Mouse (Mus musculus): Measurements from ENCODE around the gene D430041D05Rik. TPM values are rescaled to one million over a fixed set of nuclear protein-coding genes. Genes with fewer than 3 reads are reported as not detected.

Gene D430041D05Rik
- total RNA-seq, 2 experiments from 2014 or later: 1.3 to 1.9 TPM

GRCm38 (mm10) chr2:104282835-104283234 lies 128.0 kb downstream of the D430041D05Rik start:
- no peak for DNase-seq
- H3K4me3 ChIP-seq: no peak overlapping the region
- intact Hi-C loops (cut with DNase I): no loop called here
- no peak overlapping the region for H3K27ac ChIP-seq
- no peak for TF ChIP-seq CTCF (IDR thresholded peaks at IDR 0.05)

- DNase-seq: peak; percentile 50
- intact Hi-C loops (cut with DNase I): no loop called here
These were observed 143.8 kb downstream of the D430041D05Rik start for GRCm38 (mm10) chr2:104267049-104267448.

DNA sequence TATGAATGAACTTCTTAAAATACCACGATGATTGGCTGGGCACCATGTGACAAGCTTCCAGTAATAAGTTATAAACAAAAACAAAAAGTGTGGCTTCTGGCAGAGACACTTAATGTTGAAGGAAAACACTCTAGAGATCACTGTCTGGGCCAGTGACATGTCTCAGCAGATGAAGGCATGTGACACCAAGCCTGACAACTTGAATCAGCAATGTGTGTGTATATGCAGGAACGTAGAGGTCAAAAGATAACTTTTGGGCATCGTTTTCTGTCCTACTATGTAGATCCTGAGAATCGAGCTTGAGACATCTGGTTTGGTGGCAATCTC lies 149.1 kb downstream of the D430041D05Rik start:
- TF ChIP-seq CTCF (IDR thresholded peaks at IDR 0.05): no peak
- no peak for DNase-seq
- no peak overlapping the region for H3K27ac ChIP-seq
- intact Hi-C loops (cut with DNase I): no loop called here
- H3K4me3 ChIP-seq: no peak overlapping the region

More at GRCm38 (mm10) chr2:104267049-104267448, 143.8 kb downstream of the D430041D05Rik start:
- Histone ChIP-seq H3K4me3 (no peak overlapping the region), H3K27ac (peak overlapping the region; percentile 57)
- TF ChIP-seq CTCF (IDR thresholded peaks at IDR 0.05): no peak

DNA sequence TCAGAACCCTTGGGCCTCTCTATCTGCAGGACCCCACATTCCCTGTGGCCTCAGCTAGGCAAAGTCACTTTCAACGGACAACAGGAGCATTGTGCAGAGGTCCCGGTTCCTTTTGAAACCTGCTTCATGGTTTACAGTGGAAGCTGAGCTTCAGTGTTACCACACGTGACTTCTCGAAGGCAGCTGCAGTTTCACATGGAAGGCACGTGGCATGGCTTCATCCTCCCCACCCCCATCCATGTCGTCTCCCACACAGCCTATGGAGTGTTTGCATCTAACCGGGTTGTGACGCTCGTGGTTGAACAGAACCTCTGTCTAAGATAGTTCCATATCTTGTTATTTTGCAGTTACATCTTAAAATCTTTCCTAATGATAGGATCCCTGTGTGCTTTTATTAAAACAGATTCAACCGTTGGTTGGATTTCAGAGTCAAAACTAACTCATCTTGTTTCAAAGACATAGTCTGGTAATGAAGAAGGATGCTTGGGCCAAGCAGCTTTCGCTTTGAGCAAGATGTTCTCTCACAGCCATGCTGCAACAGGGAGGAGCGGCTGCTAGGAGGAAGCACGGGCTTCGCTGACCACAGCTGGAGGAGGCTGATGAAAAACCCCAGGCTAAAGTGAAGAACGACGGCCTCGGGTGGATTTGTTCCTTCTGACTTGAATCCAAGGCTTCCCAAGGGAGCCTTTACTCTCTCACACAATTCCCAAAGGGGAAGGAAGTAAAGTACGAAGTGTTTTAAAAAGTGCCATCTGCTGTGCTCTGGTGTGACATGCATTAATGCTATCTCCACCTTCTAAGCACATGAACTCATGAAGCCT lies 149.7 kb downstream of the D430041D05Rik start:
- TF ChIP-seq CTCF (IDR thresholded peaks at IDR 0.05): no peak
- H3K4me3 ChIP-seq: no peak overlapping the region

GRCm38 (mm10) chr2:104256585-104256984 lies 154.2 kb downstream of the D430041D05Rik start:
- no peak for TF ChIP-seq CTCF (IDR thresholded peaks at IDR 0.05)

More for the DNA sequence above, 149.7 kb downstream of the D430041D05Rik start:
- intact Hi-C loops (cut with DNase I): no loop called here
- no peak overlapping the region for H3K27ac ChIP-seq
- DNase-seq: no peak

DNA sequence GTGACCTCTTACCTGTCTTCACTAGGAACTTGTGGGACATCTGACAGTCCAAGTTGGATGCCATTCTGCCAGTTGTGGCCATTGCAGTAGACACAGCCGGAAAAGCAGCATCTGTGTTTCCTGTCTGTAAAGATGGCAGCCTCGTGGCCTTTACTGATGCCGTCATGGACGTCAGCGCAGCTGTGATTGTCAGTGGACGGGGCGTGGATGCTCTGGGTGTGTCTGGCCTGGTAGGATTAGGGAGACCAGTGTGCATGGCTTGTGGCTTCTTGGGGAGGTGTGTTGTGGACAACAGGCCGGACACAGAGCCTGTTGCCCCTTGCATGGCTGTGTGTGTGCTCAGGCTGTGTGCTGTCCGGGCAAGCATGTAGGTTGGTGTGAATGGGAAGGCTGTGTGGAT lies 155.9 kb downstream of the D430041D05Rik start:
- intact Hi-C loops (cut with DNase I): no loop called here
- Histone ChIP-seq H3K27ac (no peak overlapping the region), H3K4me3 (no peak overlapping the region)
- TF ChIP-seq CTCF (IDR thresholded peaks at IDR 0.05): no peak
- DNase-seq: no peak

More at GRCm38 (mm10) chr2:104256585-104256984, 154.2 kb downstream of the D430041D05Rik start:
- Histone ChIP-seq H3K4me3 (peak overlapping the region; percentile 38), H3K27ac (no peak overlapping the region)
- intact Hi-C loops (cut with DNase I): no loop called here
- DNase-seq: no peak

DNA sequence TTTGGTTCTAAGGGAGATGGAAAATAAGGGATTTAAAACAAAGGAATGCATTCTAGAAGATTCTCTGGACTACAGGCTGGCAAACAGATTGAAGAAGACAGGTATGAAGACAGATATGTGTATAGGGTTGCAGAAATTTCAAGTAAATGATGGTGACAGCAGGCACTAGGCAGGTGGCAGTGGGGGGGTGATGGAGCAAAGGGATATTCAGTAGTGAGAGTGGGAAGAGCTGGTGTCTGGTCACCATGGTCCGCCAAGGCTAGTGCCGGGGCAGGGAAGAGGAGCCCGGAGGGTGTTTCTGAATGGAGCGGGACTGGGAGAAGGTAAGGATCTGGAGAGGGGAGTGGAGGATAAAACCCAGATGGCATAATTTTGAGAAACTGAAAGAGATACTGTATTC lies 157.5 kb downstream of the D430041D05Rik start:
- no peak for DNase-seq
- H3K27ac ChIP-seq: no peak overlapping the region
- H3K4me3 ChIP-seq: no peak overlapping the region
- intact Hi-C loops (cut with DNase I): no loop called here
- no peak for TF ChIP-seq CTCF (IDR thresholded peaks at IDR 0.05)

- intact Hi-C loops (cut with DNase I): no loop called here
- no peak for TF ChIP-seq CTCF (IDR thresholded peaks at IDR 0.05)
- DNase-seq: no peak
- Histone ChIP-seq H3K4me3 (no peak overlapping the region), H3K27ac (no peak overlapping the region)
These were observed 159.2 kb downstream of the D430041D05Rik start for GRCm38 (mm10) chr2:104251647-104252046.

DNA sequence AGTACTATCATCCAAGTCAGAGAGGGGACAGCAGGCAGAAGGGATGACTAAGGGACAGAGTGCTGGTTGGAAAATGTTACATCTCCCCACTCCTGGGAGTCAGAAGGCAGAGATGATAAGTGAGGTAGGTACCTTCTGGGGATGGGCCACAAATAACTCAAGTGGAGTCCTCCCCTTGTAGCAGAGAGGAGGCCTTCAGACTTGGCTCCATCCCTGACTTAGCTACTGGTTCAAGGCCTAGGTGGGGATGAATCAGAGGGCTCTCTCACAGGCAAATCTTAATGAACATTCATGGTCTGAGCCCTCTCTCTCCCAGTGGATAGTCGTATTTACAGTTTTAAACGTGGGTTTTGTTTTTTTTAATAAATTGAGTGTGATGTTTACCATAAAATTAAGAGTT lies 161.0 kb downstream of the D430041D05Rik start:
- intact Hi-C loops (cut with DNase I): no loop called here

DNA sequence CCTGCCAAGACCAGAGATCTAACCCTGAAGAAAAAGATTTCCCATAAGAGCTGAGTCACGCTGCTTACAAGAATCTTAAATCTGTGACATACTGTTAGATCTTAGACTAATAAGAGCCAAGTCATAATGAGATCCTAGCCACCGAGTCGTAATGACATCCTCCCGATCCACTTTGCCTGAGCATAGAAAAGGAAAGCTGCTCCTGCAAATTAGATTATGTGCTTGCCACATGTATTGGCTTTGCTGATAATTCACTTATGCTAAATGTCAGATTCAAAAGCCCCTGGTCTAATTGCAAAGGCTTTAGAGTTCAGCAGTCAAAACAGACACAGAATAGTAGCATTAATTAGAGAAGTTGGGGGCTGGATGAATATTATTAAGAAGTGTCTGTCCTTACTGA lies 164.0 kb downstream of the D430041D05Rik start:
- Histone ChIP-seq H3K4me3 (no peak overlapping the region), H3K27ac (no peak overlapping the region)
- DNase-seq: no peak
- intact Hi-C loops (cut with DNase I): no loop called here
- TF ChIP-seq CTCF (IDR thresholded peaks at IDR 0.05): no peak

More for the DNA sequence above, 161.0 kb downstream of the D430041D05Rik start:
- H3K4me3 ChIP-seq: no peak overlapping the region
- DNase-seq: no peak
- no peak for TF ChIP-seq CTCF (IDR thresholded peaks at IDR 0.05)
- no peak overlapping the region for H3K27ac ChIP-seq

GRCm38 (mm10) chr2:104242055-104242454 lies 168.8 kb downstream of the D430041D05Rik start:
- Histone ChIP-seq H3K27ac (no peak overlapping the region), H3K4me3 (no peak overlapping the region)
- TF ChIP-seq CTCF (IDR thresholded peaks at IDR 0.05): no peak
- intact Hi-C loops (cut with DNase I): no loop called here
- no peak for DNase-seq

- Histone ChIP-seq H3K27ac (peak overlapping the region; percentile 38; the same call in 1 of the 2 replicates), H3K4me3 (no peak overlapping the region)
- no peak for TF ChIP-seq CTCF (IDR thresholded peaks at IDR 0.05)
- DNase-seq: no peak
- intact Hi-C loops (cut with DNase I): no loop called here
These were observed 173.7 kb downstream of the D430041D05Rik start for GRCm38 (mm10) chr2:104237141-104237540.

DNA sequence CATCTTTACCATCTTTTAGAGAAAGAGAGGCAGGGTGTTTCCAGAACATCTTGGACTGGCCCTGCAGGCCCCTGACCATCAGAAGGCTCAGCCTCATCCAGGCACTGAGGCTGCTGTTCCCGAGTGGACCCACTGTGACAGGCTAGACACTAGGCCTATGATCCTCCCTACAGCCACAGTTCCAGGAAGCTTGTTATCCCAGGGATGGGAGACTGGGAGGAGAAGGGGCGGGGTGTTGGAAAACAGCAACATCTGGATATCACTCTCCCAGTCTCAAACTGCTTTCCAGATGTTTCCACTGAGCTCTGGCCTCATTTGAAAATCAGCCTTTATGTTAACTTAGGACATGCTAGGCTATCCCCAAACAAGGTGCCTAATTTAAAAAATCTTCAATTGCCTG lies 180.4 kb downstream of the D430041D05Rik start:
- intact Hi-C loops (cut with DNase I): no loop called here
- Histone ChIP-seq H3K27ac (peak overlapping the region; percentile 58), H3K4me3 (peak overlapping the region; percentile 40)
- DNase-seq: peak; percentile 24
- TF ChIP-seq CTCF (IDR thresholded peaks at IDR 0.05): no peak

GRCm38 (mm10) chr2:104226057-104226456 lies 184.8 kb downstream of the D430041D05Rik start:
- intact Hi-C loops (cut with DNase I): no loop called here
- Histone ChIP-seq H3K4me3 (no peak overlapping the region), H3K27ac (no peak overlapping the region)
- no peak for TF ChIP-seq CTCF (IDR thresholded peaks at IDR 0.05)
- no peak for DNase-seq

All from gastrocnemius, adult 2 months (tissue).